Mouse (Mus musculus) spleen, adult 2 months (tissue): ENCODE data around the gene Smarcad1.

Experiments
- CTCF ChIP-seq: fragments of 200-500 bp; IDR thresholded peaks from 2 replicates; pipeline ENCODE4 v1.5.1; 2011; ENCODE audit warnings: mild to moderate bottlenecking, inconsistent platforms; ENCODE audit not compliant: insufficient read depth, insufficient read length, insufficient replicate concordance; ENCODE audit errors: extremely low read depth
- POLR2A ChIP-seq: fragments of 200-500 bp; IDR thresholded peaks from 2 replicates; pipeline ENCODE4 v1.6.1; 2011; ENCODE audit warnings: low read depth, low read length, inconsistent platforms

DNA sequence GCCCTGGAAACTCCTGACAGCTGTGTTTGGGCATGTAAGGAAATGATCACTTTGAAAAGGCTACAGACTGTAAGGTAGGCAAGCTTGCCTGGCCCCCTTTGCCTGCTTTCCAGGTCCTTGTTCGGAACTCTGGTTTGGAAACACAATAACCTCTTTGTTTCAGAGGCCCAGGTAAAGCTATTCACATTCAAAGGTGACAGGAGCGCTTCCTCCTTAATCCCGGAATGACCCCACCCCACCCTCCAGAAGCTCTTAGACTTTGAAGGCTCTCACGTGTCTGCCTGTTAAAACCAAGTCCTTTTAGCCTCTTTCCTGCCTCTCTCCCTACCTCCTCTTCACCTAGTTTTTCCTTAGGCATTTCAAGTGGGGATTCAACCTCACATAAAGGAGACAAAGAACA lies 20.5 kb upstream of the Smarcad1 start:
- TF ChIP-seq CTCF (no peak), POLR2A (no peak)
